Mouse (Mus musculus) heart, postnatal 4 days (tissue): ENCODE measurements at regions not wholly inside any gene's neighbourhood (a gene's known extent, or its start where the extent isn't known, plus 50 kb on each side); places are given as distances from the start of the nearest gene placed in this dataset.

Source experiments
- DNase-seq: peaks from one replicate; pipeline ENCODE4 v3.0.0; 2021

- DNase-seq, result no peak
Measured at GRCm38 (mm10) chr8:35323180-35323975, 442.2 kb upstream of the Gm19410 start.
